Mouse (Mus musculus) adrenal gland, postnatal 25 days (tissue): ENCODE measurements around the gene Cdk13. TPM values are rescaled to one million over a fixed set of nuclear protein-coding genes. Genes with fewer than 3 reads are reported as not detected.

Experiments used
- microRNA-seq, 2 experiments: library from miRNA; unstranded; fragments of <30 nt; microRNA quantifications; one replicate each; pipeline ENCODE4 v1.2.0; 2021
- total RNA-seq: library from RNA; stranded (reverse); gene quantifications from 2 replicates; pipeline ENCODE4 v1.2.3, GENCODE M21; 2021

The Cdk13 gene
- total RNA-seq, 1 experiment from 2014 or later: 61.1 TPM

Small RNA genes within 50 kb of the gene (microRNA-seq; reads per million reads assigned to microRNA genes)
- 0 reads per million in 2 experiments for gene Mir466i

Other genes starting within 250 kb of the Cdk13 start
- 23.3 and 29.0 TPM in 2 replicates for gene Mplkip, start 109.9 kb downstream of the Cdk13 start, total RNA-seq
- 5.6 and 7.7 TPM in 2 replicates for gene Sugct, start 109.5 kb downstream of the Cdk13 start, total RNA-seq
- gene Rala, start 139.1 kb upstream of the Cdk13 start, total RNA-seq: 62.3 and 76.0 TPM in 2 replicates
- gene Yae1d1, start 188.3 kb upstream of the Cdk13 start, total RNA-seq: 23.6 and 28.2 TPM in 2 replicates